Mouse (Mus musculus): ENCODE measurements around the gene Ptpra.
A peak's percentile ranks its signal among the peaks of the same experiment; 100 is the strongest.
"Not testable (repeated sequence)": the region's sequence is repeated elsewhere in the genome, so short reads cannot be mapped to it uniquely, and the experiment has no call there.

Ptpra gene

GRCm38 (mm10) chr2:130563212-130564055 lies 113.4 kb downstream of the Ptpra start, which contains the start of gene Mrps26:
Gene Mrps26, plus strand, starts transcription at chr2:130563742.
- peak; percentile 86 to 87 for DNase-seq

GRCm38 (mm10) chr2:130564063-130564462 lies 114.0 kb downstream of the Ptpra start:
- no peak for DNase-seq

- DNase-seq, result no peak
These were observed 114.9 kb downstream of the Ptpra start for GRCm38 (mm10) chr2:130564983-130565382.

- DNase-seq, result no peak
These were observed 118.8 kb downstream of the Ptpra start for GRCm38 (mm10) chr2:130568921-130569320.

GRCm38 (mm10) chr2:130569926-130570325 lies 119.8 kb downstream of the Ptpra start:
- DNase-seq, result no peak

- no peak for DNase-seq
These were observed 124.9 kb downstream of the Ptpra start for GRCm38 (mm10) chr2:130574960-130575359.

GRCm38 (mm10) chr2:130575873-130576272 lies 125.8 kb downstream of the Ptpra start, which contains the start of gene Oxt:
Gene Oxt, plus strand, starts transcription at chr2:130576173.
- DNase-seq, result no peak

- not testable (repeated sequence) for DNase-seq
These were observed 126.5 kb downstream of the Ptpra start for GRCm38 (mm10) chr2:130576564-130576963.

- no peak for DNase-seq
These were observed 126.9 kb downstream of the Ptpra start for GRCm38 (mm10) chr2:130577021-130577420.

GRCm38 (mm10) chr2:130577632-130578031 lies 127.6 kb downstream of the Ptpra start:
- peak; percentile 32 to 58 for DNase-seq

GRCm38 (mm10) chr2:130578148-130578547 lies 128.1 kb downstream of the Ptpra start:
- peak; percentile 30 to 68 for DNase-seq

- DNase-seq, result no peak
These were observed 129.7 kb downstream of the Ptpra start for GRCm38 (mm10) chr2:130579791-130580190.

- no peak for DNase-seq
These were observed 131.1 kb downstream of the Ptpra start for GRCm38 (mm10) chr2:130581201-130581600.

GRCm38 (mm10) chr2:130582552-130582951 lies 132.5 kb downstream of the Ptpra start, which contains the start of gene Avp:
Gene Avp, minus strand, starts transcription at chr2:130582554.
- no peak for DNase-seq

GRCm38 (mm10) chr2:130583902-130584560 lies 134.0 kb downstream of the Ptpra start:
- no peak for DNase-seq

GRCm38 (mm10) chr2:130586016-130586415 lies 135.9 kb downstream of the Ptpra start:
- DNase-seq, result no peak

GRCm38 (mm10) chr2:130588373-130588772 lies 138.3 kb downstream of the Ptpra start:
- no peak for DNase-seq

- DNase-seq, result no peak
These were observed 139.1 kb downstream of the Ptpra start for GRCm38 (mm10) chr2:130589157-130589556.

GRCm38 (mm10) chr2:130589761-130590160 lies 139.7 kb downstream of the Ptpra start:
- no peak for DNase-seq

- no peak for DNase-seq
These were observed 140.9 kb downstream of the Ptpra start for GRCm38 (mm10) chr2:130591016-130591415.

GRCm38 (mm10) chr2:130595596-130595995 lies 145.5 kb downstream of the Ptpra start:
- no peak for DNase-seq

- no peak for DNase-seq
These were observed 147.5 kb downstream of the Ptpra start for GRCm38 (mm10) chr2:130597601-130598010.

GRCm38 (mm10) chr2:130598399-130598798 lies 148.3 kb downstream of the Ptpra start:
- no peak for DNase-seq

- DNase-seq, result no peak
These were observed 152.1 kb downstream of the Ptpra start for GRCm38 (mm10) chr2:130602195-130602594.

All from spleen, adult 18-20 months (tissue).